Mouse (Mus musculus) heart, embryonic 11.5 days (tissue): ENCODE measurements around the gene Ripply3. TPM values are rescaled to one million over a fixed set of nuclear protein-coding genes. Genes with fewer than 3 reads are reported as not detected.

Experiments
- ATAC-seq: fragments of 200-750 bp; cut with Nextera tagmentation; replicated peaks from 2 replicates; pipeline ENCODE4 v1.8.0; 2017; ENCODE audit warnings: moderate library complexity; ENCODE audit not compliant: insufficient number of reproducible peaks, low FRiP score, low TSS enrichment
- H3K27ac ChIP-seq: fragments of 300-500 bp; sonication (generic); 2 replicates; pipeline ENCODE4 v1.5.1; 2014; ENCODE audit warnings: mild to moderate bottlenecking, low read depth, low read length
- H3K27me3 ChIP-seq: fragments of 300-500 bp; sonication (generic); 2 replicates; pipeline ENCODE4 v1.6.1; 2014; ENCODE audit warnings: mild to moderate bottlenecking, low read length, mixed read lengths; ENCODE audit not compliant: control insufficient read depth, insufficient read depth
- H3K36me3 ChIP-seq: fragments of 300-500 bp; sonication (generic); 2 replicates; pipeline ENCODE4 v1.6.1; 2014; ENCODE audit warnings: mild to moderate bottlenecking, low read length, moderate library complexity, mixed read lengths; ENCODE audit not compliant: control insufficient read depth, insufficient read depth
- H3K4me1 ChIP-seq: fragments of 300-500 bp; sonication (generic); 2 replicates; pipeline ENCODE4 v1.6.1; 2014; ENCODE audit warnings: low read length; ENCODE audit not compliant: control insufficient read depth, insufficient read depth
- H3K4me2 ChIP-seq: fragments of 300-500 bp; sonication (generic); 2 replicates; pipeline ENCODE4 v1.6.1; 2014; ENCODE audit warnings: mild to moderate bottlenecking, moderate library complexity
- H3K4me3 ChIP-seq: fragments of 300-500 bp; sonication (generic); 2 replicates; pipeline ENCODE4 v1.5.1; 2014; ENCODE audit warnings: low read depth, low read length
- H3K9ac ChIP-seq: fragments of 300-500 bp; sonication (generic); 2 replicates; pipeline ENCODE4 v1.6.1; 2014; ENCODE audit warnings: mild to moderate bottlenecking, low read depth, low read length, moderate library complexity
- H3K9me3 ChIP-seq: fragments of 300-500 bp; sonication (generic); replicated peaks from 2 replicates; pipeline ENCODE4 v1.6.1; 2016; ENCODE audit warnings: low read length; ENCODE audit not compliant: control insufficient read depth
- WGBS: fragments of 180-500 bp; shearing (Covaris S2); extraction: QIAGEN DNeasy Blood & Tissue Kit; methylation state at CpG from one replicate; pipeline ENCODE4 v1.1.7; 2014; ENCODE audit not compliant: insufficient replicate concordance; 5-methylcytosine and 5-hydroxymethylcytosine counted together
- polyA plus RNA-seq: library from polyadenylated mRNA; unstranded; fragments of >200 nt; fragmentation: Nextera tagmentation; extraction: Ambion mirVana; gene quantifications from 2 replicates; pipeline ENCODE4 v1.2.1, GENCODE M21; 2014

Ripply3 gene
- polyA plus RNA-seq, 1 experiment from 2014 or later: 6.0 TPM

DNA sequence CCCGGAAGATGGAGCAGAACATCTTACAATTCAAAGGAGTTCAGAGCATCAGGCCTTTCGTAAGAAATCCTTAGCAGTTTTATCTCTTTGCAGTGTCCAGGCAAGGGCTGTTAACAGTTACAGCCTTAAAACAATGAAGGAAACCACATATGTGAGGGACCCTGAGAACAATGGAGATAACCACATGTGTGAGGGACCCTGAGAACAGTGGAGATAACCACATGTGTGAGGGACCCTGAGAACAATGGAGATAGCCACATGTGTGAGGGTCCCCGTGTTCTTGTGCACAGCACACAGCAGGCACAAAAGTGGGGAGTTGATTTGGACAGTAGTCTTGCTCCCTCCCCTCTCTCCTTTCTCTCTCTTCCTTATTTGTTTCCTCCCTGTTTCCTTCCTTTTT, 29.9 kb downstream of the Ripply3 start:
- Histone ChIP-seq H3K27me3 (no peaks in the 10 kb centered on the region), H3K4me2 (no peak overlapping the region), H3K9ac (no peak overlapping the region), H3K36me3 (no peaks in the 10 kb centered on the region), H3K4me3 (no peak overlapping the region), H3K4me1 (peaks cover 8% of the 10 kb centered on the region; the same call in 1 of the 2 replicates), H3K27ac (no peak overlapping the region), H3K9me3 (no peaks in the 10 kb centered on the region)
- 70% methylated on average over 3 of the region's 3 CpGs for WGBS
- no peak for ATAC-seq

DNA sequence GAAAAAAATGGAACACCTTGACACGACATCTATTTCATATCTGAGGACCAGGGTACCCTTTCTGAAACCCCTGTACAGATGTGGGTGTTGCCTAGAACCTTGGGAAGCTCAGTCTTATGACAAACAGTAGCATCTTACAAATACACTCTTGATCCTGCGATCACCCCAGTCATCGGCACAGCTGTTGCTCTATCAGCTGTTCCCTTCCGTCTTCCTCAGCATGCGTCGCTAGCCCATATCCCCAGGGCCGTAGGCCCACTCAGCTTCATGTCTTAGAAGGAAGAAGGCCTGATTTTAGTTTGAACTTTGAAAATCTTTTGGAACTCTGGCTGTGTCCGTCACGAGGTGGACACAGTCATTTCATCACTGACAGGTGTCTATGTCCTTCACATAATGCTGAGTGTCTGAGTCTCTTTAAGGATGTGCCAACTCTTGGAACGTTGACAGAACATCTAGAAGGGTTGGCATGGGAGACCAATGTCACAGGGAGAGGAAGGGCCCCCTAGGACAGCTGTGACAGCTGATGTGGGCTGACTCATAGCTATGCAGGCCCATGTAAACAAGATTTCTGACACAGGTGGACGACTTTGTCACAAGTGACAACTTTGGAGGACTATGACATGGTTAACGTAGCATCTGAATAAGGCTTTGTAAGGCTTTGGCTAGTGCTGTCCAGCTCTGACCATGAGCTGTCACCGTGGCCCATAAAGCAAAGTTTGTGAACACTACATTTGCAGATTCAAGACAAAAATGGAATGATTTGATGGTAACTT, 32.5 kb downstream of the Ripply3 start:
- WGBS: 83% methylated on average over 13 of the region's 13 CpGs
- Histone ChIP-seq H3K27ac (no peak overlapping the region), H3K9me3 (no peaks in the 10 kb centered on the region), H3K4me3 (no peak overlapping the region), H3K36me3 (no peaks in the 10 kb centered on the region), H3K27me3 (no peaks in the 10 kb centered on the region), H3K9ac (no peak overlapping the region), H3K4me2 (no peak overlapping the region), H3K4me1 (peaks cover 8% of the 10 kb centered on the region; the same call in 1 of the 2 replicates)
- no peak for ATAC-seq

DNA sequence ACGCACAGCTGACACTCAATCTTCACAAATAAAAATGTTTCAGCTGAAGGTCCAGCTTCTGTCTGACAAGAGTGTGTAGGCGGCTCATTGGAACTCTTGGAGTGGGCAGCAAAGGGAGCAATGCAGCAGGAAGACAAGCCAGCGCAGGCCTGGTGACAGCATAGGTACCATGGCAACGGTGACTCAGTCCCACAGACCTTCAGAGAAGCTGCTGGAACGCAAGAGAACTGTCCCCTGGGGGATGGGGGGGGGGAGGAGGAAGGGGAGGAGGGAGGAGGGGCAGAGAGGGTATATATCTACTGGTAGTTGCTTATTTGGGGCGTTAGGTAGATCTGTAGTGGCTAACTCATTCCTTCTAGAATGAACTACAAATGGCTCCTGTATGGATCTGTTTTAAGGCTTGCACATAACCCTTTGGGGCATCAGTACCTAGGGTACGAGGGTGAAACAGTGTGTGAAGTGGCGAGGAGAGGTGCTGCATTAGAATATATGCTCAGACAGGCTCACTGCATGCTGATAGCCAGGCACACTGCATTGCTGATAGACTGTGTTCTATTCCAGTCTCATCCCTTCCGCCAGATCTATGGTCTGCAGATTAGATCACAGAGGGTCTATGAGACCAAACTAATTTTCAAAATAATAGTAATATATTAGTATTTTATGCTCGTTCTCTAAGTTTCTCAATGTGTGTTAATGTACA, 34.1 kb downstream of the Ripply3 start:
- peak overlapping the region; percentile 71 for H3K27ac ChIP-seq
- H3K4me1 ChIP-seq: peaks cover 8% of the 10 kb centered on the region; the same call in 1 of the 2 replicates
- no peaks in the 10 kb centered on the region for H3K36me3 ChIP-seq
- 0 out of 2 replicates have a peak, but pooled peaks have one; percentile 55 for ATAC-seq
- H3K27me3 ChIP-seq: no peaks in the 10 kb centered on the region
- H3K9me3 ChIP-seq: no peaks in the 10 kb centered on the region
- WGBS: 38% methylated on average over 10 of the region's 10 CpGs
- peak overlapping the region; percentile 22; the same call in 1 of the 2 replicates for H3K4me2 ChIP-seq
- H3K4me3 ChIP-seq: no peak overlapping the region
- H3K9ac ChIP-seq: no peak overlapping the region

DNA sequence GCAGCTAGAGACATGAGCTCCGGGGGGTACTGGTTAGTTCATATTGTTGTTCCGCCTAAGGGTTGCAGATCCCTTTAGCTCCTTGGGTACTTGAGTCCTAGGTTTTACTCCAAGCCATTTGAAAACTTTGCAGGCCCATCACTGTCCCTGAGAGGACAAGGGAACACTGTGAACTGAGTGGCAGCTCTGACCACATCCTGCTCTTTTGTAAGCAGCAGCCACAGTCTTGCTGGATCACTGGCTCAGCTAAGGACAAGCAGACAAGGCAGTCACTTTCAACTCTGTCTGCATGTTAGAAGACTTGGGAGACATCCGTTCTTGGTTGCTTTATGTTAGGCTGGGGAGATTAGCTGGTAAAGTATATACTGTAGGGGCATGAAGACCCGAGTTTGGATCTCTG, 35.6 kb downstream of the Ripply3 start:
- H3K4me3 ChIP-seq: no peak overlapping the region
- no peak overlapping the region for H3K9ac ChIP-seq
- H3K4me1 ChIP-seq: peaks cover 8% of the 10 kb centered on the region; the same call in 1 of the 2 replicates
- no peaks in the 10 kb centered on the region for H3K36me3 ChIP-seq
- 79% methylated on average over 4 of the region's 4 CpGs for WGBS
- H3K27me3 ChIP-seq: no peaks in the 10 kb centered on the region
- H3K9me3 ChIP-seq: no peaks in the 10 kb centered on the region
- H3K27ac ChIP-seq: no peak overlapping the region
- no peak overlapping the region for H3K4me2 ChIP-seq
- no peak for ATAC-seq

DNA sequence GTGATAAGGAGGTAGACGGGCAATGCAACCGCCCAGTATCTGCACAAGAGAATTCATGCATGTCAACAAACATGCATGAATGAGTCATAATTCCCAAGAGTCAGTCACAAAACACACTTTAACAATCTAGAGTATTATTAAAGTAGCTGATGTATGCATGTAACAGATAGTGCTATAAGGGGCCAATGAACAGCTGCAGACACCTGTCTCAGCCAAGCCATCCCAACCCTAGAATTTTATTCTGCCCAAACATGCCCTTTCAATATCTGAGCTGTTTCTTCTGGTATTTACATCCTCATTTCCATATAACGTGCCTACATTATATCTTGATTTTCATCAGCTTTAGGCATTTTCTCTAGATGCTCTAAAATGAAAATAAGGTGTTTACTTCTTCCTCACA, 37.2 kb downstream of the Ripply3 start:
- 88% methylated on average over 3 of the region's 3 CpGs for WGBS

DNA sequence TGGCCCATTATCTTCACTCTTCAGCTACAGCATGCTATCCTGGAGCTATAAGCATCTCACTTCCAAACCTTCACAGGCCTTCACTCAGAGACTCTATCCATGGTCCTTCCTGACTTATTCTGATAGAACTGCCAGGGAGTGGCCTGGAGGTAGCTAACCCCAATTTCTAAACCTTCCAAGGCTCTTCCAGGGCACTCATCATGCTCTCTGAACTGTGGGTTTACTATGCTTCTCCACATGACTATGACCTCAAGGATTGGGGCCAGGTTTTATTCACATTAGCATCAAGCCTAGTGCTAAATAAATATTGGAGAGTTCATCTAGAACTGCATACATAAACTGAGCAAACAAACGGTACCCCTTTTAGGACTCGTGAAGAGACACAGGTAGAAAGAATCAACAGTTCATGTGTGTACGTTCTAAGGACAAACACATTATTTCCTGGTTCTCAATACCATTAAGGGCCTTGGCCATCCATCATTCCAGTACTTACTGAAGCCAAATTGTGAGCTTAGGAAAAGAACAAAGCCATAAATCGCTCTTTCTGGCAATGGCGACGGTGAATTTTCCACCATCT, 41.5 kb downstream of the Ripply3 start:
- no peaks in the 10 kb centered on the region for H3K36me3 ChIP-seq
- peak overlapping the region; percentile 98 for H3K27ac ChIP-seq
- peak overlapping the region; percentile 93 for H3K4me3 ChIP-seq
- H3K27me3 ChIP-seq: no peaks in the 10 kb centered on the region
- H3K9me3 ChIP-seq: no peaks in the 10 kb centered on the region
- no peak for ATAC-seq
- peak overlapping the region; percentile 70 for H3K4me2 ChIP-seq
- peak overlapping the region; percentile 95 for H3K9ac ChIP-seq
- WGBS: 9% methylated on average over 6 of the region's 6 CpGs
- H3K4me1 ChIP-seq: peaks cover 14% of the 10 kb centered on the region

More for the DNA sequence above, 37.2 kb downstream of the Ripply3 start:
- no peaks in the 10 kb centered on the region for H3K9me3 ChIP-seq
- H3K4me2 ChIP-seq: no peak overlapping the region
- H3K4me1 ChIP-seq: peaks cover 18% of the 10 kb centered on the region
- H3K36me3 ChIP-seq: no peaks in the 10 kb centered on the region
- H3K9ac ChIP-seq: no peak overlapping the region
- H3K27me3 ChIP-seq: no peaks in the 10 kb centered on the region
- no peak for ATAC-seq
- no peak overlapping the region for H3K4me3 ChIP-seq
- no peak overlapping the region for H3K27ac ChIP-seq

DNA sequence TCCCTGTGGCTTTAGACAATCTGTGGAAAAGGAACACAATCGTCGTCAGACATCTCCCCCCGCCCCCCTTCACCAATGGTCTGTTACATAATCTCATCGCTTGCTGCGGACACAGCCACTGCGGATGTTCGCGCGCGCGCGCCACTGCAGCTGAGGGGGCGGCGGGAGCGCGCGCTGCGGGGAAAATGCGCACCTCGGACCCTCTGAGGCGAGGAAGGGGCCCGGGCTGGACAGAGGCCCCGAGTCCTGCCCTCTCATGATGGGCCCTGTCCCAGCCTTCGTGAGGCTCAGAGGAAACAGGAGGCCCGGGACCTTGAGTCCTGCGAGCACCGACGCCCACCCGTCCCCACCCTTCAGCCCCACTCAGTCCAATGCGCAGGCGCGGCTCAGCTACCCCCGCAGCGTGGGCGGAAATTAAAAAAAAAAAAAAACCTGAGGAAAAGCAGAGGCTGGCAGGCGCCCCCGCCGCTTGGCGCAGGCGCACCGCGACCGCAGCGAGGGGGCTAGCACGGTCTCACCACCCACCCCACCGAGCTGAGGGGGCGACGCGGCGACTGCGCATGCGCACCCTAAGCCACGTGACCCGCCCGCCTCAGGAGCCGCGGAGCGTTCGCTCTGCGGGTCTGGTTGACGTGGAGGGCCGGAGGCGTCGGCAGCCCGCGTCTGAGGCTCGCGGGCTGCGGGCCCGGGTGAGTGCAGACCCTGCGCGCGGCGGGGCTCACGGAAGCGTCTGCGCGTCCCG, 42.1 kb downstream of the Ripply3 start, which contains the start of gene Ttc3:
Ttc3 (plus strand) TSS at position 446 of the 742 bp plus-strand sequence.
- no peaks in the 10 kb centered on the region for H3K9me3 ChIP-seq
- H3K9ac ChIP-seq: peak within 1 kb of the TSS; percentile 95
- peak within 1 kb of the TSS; percentile 70 for H3K4me2 ChIP-seq
- H3K4me3 ChIP-seq: peak within 1 kb of the TSS; percentile 93
- under 1% methylated on average over 75 of the region's 79 CpGs for WGBS
- ATAC-seq: peak; percentile 86
- peak within 1 kb of the TSS; percentile 98 for H3K27ac ChIP-seq
- no peaks in the 10 kb centered on the region for H3K36me3 ChIP-seq
- peaks cover 14% of the 10 kb centered on the region for H3K4me1 ChIP-seq
- H3K27me3 ChIP-seq: no peaks in the 10 kb centered on the region

DNA sequence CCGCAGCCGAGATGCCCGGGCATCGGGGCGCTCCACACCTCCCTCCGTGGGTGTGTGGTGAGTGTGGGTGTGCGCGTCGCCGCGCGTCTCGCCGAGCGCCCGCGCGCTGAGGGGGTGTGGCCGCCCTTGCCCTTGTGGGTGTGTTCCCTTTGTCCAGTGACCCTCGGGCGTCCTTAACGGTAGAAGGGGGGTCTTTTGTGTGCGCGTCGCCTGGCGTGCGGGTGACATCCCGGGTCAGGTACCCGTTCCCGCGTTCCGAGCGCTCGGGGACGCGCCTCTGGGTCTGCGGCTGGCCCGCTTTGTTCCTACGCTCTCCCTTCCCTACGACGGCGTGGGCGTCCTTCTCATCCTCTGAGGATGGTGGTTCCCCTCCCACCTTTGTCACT, 42.7 kb downstream of the Ripply3 start:
- H3K9ac ChIP-seq: peak overlapping the region; percentile 95
- peak overlapping the region; percentile 70 for H3K4me2 ChIP-seq
- ATAC-seq: peak; percentile 87
- peak overlapping the region; percentile 98 for H3K27ac ChIP-seq
- H3K27me3 ChIP-seq: no peaks in the 10 kb centered on the region
- under 1% methylated on average over 43 of the region's 43 CpGs for WGBS
- no peaks in the 10 kb centered on the region for H3K9me3 ChIP-seq
- H3K36me3 ChIP-seq: no peaks in the 10 kb centered on the region
- H3K4me1 ChIP-seq: peaks cover 14% of the 10 kb centered on the region
- peak overlapping the region; percentile 93 for H3K4me3 ChIP-seq
